Mouse (Mus musculus) kidney, postnatal 36 days (tissue): Measurements from ENCODE around the gene Stat3.

Experiments
- DNase-seq, 2 experiments: peaks; one replicate each; pipeline ENCODE4 v3.0.0; 2021 to 2022; ENCODE audit warnings: mixed read lengths in 2 of 2

The Stat3 gene

GRCm38 (mm10) chr11:100918007-100918406, 21.3 kb downstream of the Stat3 start:
- DNase-seq = no peak

DNA sequence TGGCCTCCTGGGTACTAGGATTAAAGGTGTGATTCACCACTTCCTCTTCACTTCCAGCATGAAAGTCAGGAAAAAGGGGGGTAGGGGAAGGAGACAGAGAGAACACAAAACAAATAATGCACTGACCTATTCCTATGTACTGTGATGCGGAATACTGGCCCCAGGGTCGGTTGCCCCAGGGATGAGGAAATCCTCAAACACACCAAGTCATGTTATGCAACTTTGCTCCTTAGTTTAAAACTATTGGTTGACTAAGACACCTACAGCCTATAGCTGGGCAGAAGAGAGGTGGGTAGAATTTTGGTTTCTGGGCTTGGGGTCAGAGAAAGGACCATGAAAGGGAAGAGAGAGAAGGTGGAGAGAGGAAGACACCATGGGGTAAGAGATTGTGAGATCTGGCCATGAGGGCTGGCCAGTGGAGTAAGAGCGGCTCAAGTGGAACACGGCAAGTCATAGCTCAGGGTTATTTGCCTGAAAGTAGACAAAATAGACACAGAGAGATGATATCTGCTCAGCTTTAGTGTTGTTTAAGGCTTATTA, 22.8 kb downstream of the Stat3 start:
- no peak for DNase-seq

DNA sequence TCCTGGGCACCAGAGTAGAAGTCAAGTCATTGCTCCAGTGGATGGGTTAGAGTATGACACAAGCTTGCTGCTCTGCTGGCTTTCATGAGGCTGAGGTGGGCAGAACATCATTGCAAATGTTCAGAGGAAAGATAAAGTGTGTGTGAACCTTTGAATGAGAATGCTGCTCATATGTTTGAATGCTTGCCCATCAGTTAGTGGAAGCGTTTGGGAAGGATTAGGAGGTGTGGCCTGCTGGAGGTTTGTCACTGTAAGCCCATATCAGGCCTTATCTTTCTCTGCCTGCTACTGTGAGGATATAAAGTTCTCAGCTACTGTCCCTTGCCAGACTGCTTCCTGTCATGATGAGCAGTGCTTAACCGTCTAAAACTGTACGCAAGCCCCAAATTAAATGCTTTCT, 24.3 kb downstream of the Stat3 start:
- DNase-seq = no peak

GRCm38 (mm10) chr11:100914415-100914814, 24.9 kb downstream of the Stat3 start:
- no peak for DNase-seq

DNA sequence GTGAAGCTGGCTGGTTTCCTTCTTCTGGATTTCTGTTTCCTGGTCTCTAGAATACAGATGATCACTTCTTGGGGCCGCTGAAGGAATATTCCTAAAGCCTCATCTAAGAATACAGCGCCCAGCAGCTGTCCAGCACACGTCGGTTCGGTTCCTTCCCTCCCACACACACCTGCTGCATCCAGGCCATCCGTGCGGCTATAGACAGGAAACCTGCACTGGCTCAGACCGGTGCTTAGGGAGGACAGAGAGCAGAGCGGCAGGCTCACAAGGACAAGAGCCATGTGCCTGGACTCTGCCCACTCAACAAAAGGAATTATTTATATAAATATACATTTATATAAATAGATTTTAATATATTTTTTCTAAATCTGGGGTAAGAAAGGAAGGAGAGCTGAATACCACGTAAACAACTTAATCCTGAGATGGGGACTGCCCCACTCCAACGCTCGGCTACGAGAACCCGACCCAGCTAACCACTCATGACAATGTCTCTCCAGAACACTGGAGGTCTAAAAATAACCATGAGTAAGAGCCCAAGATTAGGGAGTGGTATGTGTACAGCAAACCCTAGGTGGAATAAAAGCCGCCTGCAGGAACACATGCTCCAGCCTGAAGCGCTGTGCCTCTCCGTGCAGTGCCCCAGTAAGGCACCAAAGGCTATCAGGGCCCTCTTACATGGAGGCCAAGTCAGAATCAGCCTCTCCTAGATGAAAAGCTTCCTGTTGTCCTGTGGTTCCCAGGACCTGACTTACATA, 26.8 kb downstream of the Stat3 start:
- no peak for DNase-seq

- no peak for DNase-seq
Observed at GRCm38 (mm10) chr11:100908567-100908966, 30.8 kb downstream of the Stat3 start.

GRCm38 (mm10) chr11:100908112-100908511, 31.2 kb downstream of the Stat3 start:
- DNase-seq = peak; percentile 60 to 69

DNA sequence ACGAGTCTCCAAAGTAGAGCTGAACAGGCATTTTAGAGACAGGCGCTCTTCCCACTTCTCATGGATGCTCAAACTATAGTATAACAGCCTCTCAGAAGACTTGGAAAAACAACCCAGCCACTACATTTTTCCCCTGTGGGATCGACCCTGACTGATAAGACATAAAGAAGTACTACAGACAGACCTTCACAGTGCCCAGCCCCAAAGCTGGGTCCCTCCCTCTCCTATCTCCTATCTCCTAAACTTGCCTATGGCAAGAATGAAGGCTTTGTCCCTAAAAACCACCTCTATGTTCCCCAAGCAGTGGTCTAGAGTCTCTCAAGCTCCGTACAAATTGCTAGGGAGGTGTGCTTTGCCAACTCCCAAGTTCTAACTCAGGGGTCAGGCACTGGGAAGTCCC, 32.5 kb downstream of the Stat3 start:
- no peak for DNase-seq

DNA sequence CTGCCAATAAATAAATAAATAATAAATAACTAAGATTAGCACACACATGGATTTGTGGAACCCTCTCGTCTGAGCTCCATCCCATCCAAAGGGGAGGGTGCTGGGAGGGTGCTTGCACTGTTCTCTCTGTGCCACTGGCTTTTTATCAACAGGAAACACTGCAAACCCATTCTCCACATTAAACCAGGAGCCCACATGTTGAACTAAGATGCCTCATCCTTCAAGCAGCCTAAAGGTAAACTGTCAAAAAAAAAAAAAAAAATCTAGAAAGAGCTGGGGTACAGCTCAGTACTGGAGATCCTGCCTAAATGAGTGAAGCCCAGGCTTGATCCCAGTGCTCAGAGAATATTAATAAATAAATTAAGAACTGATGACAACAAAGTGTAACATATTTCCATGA, 33.4 kb downstream of the Stat3 start:
- DNase-seq = no peak

DNA sequence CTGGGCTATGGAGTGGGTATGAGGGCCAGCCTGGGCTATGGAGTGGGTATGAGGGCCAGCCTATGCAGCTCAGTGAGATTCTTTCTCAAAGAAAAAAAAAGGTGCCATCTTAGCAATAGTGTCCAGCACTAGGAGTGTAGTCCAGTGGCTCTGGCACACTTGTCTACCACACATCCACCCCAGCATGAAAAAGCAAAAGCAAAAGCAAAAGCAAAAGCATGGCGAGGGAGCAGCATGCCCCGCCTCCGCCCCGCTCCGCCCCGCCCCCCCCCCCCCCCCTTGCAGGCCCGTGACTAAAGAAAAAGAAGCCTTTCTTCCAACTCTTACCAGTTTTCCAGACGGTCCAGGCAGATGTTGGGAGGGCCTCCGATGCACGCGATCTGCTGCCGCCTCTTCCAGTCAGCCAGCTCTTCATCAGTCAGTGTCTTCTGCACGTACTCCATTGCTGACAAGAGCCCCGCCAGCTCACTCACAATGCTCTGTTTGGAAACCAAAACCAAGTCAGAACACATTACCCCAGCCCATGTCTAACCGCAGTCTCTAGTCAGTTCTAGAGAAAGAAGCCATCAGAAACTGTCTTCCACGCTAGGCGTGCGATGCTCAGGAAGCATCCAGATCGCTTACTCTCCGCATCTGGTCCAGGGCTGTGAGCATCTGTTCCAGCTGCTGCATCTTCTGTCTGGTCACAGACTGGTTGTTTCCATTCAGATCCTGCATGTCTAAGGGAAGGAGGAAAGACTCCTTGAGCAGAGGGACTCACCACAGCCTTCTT, 34.6 kb downstream of the Stat3 start:
- DNase-seq = no peak

DNA sequence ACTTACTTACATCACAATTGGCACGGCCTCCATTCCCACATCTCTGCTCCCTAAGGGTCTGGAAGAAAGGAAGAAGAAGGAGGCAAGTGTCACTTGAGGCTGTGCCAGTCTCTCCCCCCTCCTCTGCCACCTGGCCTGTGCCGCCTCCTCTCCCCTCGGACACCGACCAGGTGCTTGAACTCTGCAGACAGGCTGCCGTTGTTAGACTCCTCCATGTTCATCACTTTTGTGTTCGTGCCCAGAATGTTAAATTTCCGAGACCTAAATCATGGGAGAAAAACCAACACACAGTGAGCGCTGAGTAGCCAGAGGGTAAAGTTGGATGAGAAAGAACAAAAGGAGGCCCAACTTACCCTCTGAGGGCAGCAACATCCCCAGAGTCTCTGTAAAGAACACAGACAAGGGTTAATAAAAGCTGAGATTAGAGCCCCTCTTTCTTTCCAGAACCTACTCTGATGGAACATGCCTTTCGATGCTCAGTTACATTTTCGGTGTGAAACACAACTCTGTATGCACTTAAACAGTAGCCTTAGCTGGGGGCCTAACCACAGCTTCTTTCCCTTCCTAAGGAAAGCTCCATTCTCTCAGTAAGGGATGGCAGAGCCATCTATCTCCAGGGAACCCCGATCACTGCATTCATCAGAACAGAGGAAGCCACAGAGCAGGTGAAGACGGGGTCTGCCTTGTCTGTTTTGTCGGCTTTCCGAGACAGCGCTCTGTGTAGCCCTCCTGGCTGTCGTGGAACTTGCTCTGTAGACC, 40.7 kb downstream of the Stat3 start:
- DNase-seq = no peak

- peak; percentile 15 to 28 for DNase-seq
Observed at GRCm38 (mm10) chr11:100897294-100898231, 41.8 kb downstream of the Stat3 start.

GRCm38 (mm10) chr11:100896078-100896477, 43.3 kb downstream of the Stat3 start:
- no peak for DNase-seq

DNA sequence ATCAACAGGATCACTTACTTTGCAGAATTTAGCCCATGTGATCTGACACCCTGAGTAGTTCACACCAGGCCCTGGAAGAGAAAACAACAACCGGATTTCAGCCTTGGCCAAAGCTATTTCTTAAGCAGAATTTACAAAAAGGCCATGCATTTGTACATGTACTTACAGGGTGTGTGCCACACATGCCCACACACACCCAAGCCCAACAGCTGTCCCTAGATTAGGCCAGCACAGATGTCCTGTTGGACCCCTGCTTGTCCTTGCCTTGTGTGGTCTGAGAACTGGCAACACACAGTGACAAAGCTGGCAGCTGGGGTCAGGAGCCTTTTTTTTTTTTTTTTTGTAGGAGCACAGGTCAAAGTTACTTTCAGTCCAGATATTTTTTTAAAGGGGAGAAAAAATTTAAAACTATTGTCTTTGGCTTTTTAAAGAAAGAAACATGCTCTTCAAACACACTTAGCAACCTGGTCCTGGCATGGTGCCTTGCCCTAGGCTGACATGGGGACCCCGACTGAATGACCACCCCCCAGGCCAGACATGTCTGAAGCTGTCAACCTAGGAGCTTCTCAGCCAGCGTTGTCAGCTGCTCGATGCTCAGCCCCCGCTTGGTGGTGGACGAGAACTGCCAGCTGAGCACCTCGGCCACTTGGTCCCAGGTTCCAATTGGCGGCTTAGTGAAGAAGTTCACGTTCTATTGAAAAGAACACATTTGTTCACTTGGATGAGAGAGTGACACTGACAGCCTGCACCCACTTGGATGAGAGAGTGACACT, 45.0 kb downstream of the Stat3 start:
- no peak for DNase-seq

DNA sequence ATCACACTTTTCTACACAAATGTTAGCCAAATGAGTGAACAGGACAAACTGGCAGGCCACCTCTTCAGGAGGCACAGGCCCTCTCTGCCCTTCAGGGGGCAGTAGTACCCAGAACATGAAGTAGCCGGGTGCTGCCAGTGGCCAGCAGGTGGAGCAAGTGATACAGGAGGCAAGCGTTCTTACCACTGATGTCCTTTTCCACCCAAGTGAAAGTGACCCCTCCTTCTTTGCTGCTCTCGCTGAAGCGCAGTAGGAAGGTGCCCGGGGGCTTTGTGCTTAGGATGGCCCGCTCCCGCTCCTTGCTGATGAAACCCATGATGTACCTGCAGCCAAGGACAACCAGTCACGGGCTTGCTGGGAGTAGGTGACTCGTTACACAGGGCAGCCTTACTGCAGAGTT, 45.9 kb downstream of the Stat3 start:
- DNase-seq = peak; percentile 89 to 95

- DNase-seq = no peak
Observed at GRCm38 (mm10) chr11:100892435-100892834, 46.9 kb downstream of the Stat3 start.

DNA sequence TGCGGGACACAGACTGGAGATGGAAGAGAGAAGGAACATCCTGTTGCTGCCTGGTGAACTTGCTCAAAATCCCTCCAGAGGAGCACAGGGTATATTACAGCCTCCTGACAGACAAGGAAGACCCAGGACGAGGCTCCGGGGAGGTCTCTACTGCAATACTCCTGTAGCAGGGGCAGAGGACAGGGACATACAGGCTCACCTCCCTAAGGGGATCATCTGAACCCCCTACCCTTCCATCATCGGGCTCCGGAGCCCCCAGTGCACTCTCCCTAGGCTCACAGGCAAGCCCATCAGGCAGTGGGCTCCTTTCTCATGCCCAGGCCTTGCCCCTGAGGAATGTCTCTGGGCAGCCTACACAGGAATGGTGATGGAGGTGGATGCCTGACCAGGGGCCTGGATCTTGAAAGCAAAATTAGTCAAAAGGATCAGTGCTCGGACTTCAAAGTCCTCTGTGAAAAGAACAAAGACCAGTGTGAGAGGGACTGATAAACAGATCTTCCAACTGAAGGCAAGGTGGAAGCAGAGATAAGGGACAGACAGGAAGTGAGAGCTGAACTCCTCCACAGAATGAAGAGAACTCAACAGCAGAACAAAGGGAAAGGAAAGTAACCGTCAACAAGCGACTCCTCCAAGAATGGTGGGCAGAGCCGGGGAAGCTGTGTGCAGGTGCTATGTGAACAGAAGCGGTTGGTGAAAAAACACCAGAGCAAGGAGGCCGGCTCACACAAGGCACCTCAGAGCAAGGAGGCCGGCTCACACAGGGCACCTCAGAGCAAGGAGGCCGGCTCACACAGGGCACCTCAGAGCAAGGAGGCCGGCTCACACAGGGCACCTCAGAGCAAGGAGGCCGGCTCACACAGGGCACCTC, 47.9 kb downstream of the Stat3 start:
- DNase-seq = no peak

DNA sequence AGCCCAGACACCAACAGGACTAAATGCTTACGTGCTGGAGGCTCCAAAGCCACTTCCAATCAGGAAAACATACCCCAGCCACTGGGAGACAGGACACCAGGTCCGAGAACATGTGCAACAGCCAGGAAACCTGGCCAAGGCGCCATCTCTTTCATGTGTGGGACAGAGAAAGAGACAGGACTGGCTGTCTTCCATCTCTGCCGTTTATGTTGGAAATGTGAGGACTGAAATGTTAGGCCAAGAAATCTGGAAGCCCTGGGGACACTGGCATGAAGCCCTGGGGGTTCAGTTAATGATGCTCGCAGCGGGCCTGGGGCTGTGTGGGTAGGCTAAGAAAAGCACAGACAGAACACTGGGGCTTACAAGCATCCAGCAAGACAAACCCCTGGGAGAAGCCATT, 48.9 kb downstream of the Stat3 start:
- no peak for DNase-seq

- DNase-seq = no peak
Observed at GRCm38 (mm10) chr11:100888348-100888820, 51.0 kb downstream of the Stat3 start.

GRCm38 (mm10) chr11:100887764-100888163, 51.6 kb downstream of the Stat3 start:
- no peak for DNase-seq
